Mouse (Mus musculus) bone marrow macrophage, adult 2 months (primary cell): ENCODE results near the gene Vars.

ENCODE experiments used
- CTCF ChIP-seq: IDR thresholded peaks from 2 replicates; pipeline ENCODE4 v1.5.1; 2012; ENCODE audit warnings: low read depth, mild to moderate bottlenecking, low read length, moderate library complexity
- POLR2A ChIP-seq: IDR thresholded peaks from 2 replicates; pipeline ENCODE4 v1.6.1; 2012; ENCODE audit warnings: mild to moderate bottlenecking, low read depth, low read length, borderline replicate concordance

GRCm38 (mm10) chr17:34954831-34955230 lies 46.0 kb upstream of the Vars start:
- TF ChIP-seq POLR2A (no peak), CTCF (no peak)
